Mouse (Mus musculus): ENCODE data around the gene Adipor1. TPM values are rescaled to one million over a fixed set of nuclear protein-coding genes. Genes with fewer than 3 reads are reported as not detected.
A peak's percentile ranks its signal among the peaks of the same experiment; 100 is the strongest.

Adipor1 gene
- total and polyA plus RNA-seq, 3 experiments: 55.2 to 109 (median 94.1) TPM

DNA sequence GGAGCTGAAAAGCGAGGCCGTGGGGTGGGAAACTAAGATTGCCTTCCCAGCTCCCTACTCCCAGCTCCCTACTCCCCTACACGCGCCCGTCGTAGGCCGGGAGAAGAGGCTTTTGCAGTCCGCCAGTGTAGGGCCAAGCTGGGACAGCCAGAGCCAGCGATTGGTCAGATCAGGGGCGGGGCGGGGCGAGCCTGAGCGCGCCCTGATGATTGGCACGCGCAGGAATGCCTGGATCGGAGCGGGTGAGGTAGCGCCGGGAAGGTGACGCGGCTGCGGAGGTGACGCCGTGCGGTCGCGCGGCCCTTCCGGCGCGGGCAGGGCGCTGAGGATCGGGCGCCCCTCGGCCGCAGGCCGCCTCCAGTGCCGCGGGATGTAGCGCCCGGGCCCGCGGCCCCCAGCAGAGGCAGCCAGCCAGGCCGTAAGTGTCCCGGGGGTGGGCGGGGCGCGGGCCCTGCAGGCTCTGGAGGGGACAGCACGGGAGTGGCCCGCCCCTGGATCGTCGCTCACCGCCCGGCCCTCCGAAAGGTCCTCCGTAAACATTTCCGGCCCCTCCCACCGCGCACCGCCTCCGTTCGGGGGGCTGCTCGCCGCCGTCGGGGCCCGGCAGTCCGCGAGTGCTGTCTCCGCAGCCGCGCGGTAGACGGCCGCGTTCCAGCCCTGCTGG is at the start of gene Adipor1 (continued):
- TF ChIP-seq RCOR1 (IDR thresholded peaks at IDR 0.05; ENCODE audit: low read depth, low read length): 0 out of 2 replicates have a peak, but pooled peaks have one; percentile 41
- no peak for TF ChIP-seq GABPA (IDR thresholded peaks at IDR 0.05; ENCODE audit: low read depth, low read length)
- no peak for TF ChIP-seq CTCF (IDR thresholded peaks at IDR 0.05 in 2 of 3, conservative IDR thresholded peaks at IDR 0.05 in 1 of 3; ENCODE audit: control insufficient read depth in 1 of 3, insufficient read depth in 1 of 3, low read depth in 2 of 3, low read length in 3 of 3, poor library complexity in 1 of 3, severe bottlenecking in 1 of 3)
- TF ChIP-seq ZC3H11A (IDR thresholded peaks at IDR 0.05; ENCODE audit: low read depth, low read length): no peak

DNA sequence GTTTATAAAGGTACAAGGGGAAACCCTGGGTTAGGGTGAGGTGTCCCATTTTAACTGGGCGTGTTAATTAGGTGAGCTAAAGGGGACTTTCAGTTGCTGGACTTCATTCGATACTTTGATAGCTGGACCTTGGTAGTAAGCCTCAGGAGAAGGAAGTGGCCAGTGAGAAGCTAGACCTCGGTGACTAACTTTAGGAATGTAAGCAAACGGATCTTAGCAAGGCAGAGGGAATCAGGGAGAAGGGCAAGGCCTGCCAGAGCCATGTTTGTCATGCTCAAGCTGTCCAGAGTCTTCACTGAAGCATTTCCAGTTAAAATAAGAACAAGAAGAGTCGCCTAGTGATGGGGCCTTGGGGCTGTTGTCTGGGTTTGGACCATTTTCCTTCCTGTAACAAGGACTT is 49.7 kb upstream of the Adipor1 start:
- Histone ChIP-seq H3K27me3 (ENCODE audit: control insufficient read depth in 1 of 2, insufficient read depth in 2 of 2, low read length in 2 of 2) (no peaks in the 10 kb centered on the region; a peak in 1 of 4 replicates), H3K27ac (ENCODE audit: control insufficient read depth, low read depth, low read length) (no peak overlapping the region), H3K4me3 (ENCODE audit: control insufficient read depth in 1 of 2, insufficient read depth in 1 of 2, low read depth in 2 of 2, low read length in 2 of 2) (no peak overlapping the region), H3K4me1 (ENCODE audit: control insufficient read depth in 1 of 2, insufficient read depth in 2 of 2, low read length in 2 of 2) (peaks cover 5 to 6% of the 10 kb centered on the region in 2 experiments), H3K79me2 (ENCODE audit: control insufficient read depth, insufficient read depth, low read length, poor library complexity) (peaks cover 9% of the 10 kb centered on the region), H3K9ac (ENCODE audit: control insufficient read depth, low read depth, low read length, poor library complexity, severe bottlenecking) (no peak overlapping the region), H3K36me3 (ENCODE audit: control insufficient read depth in 1 of 2, insufficient read depth in 2 of 2, low read length in 2 of 2) (peaks cover 0 to 5% of the 10 kb centered on the region in 2 experiments; a peak in 2 of 4 replicates), H3K9me3 (replicated peaks; ENCODE audit: insufficient read depth, low read length) (no peaks in the 10 kb centered on the region)
- TF ChIP-seq MXI1 (IDR thresholded peaks at IDR 0.05; ENCODE audit: low read depth, low read length) (no peak), TAL1 (IDR thresholded peaks at IDR 0.05; ENCODE audit: low read length) (no peak), ZMIZ1 (IDR thresholded peaks at IDR 0.05; ENCODE audit: low read depth, low read length) (no peak), USF1 (IDR thresholded peaks at IDR 0.05; ENCODE audit: low read depth, low read length) (no peak), TCF12 (IDR thresholded peaks at IDR 0.05; ENCODE audit: low read depth, low read length) (no peak), RCOR1 (IDR thresholded peaks at IDR 0.05; ENCODE audit: low read depth, low read length) (no peak), MEF2A (IDR thresholded peaks at IDR 0.05; ENCODE audit: extremely low read depth, insufficient replicate concordance, low read depth, low read length, poor library complexity, severe bottlenecking) (no peak), CTCF (IDR thresholded peaks at IDR 0.05 in 2 of 3, conservative IDR thresholded peaks at IDR 0.05 in 1 of 3; ENCODE audit: control insufficient read depth in 1 of 3, insufficient read depth in 1 of 3, low read depth in 2 of 3, low read length in 3 of 3, poor library complexity in 1 of 3, severe bottlenecking in 1 of 3) (no peak), ELF1 (IDR thresholded peaks at IDR 0.05; ENCODE audit: low read depth, low read length) (no peak), ETS1 (IDR thresholded peaks at IDR 0.05; ENCODE audit: low read depth, low read length) (no peak), UBTF (IDR thresholded peaks at IDR 0.05; ENCODE audit: borderline replicate concordance, insufficient read depth, low read depth, low read length) (no peak), JUND (IDR thresholded peaks at IDR 0.05; ENCODE audit: low read depth, low read length) (no peak), SMC3 (IDR thresholded peaks at IDR 0.05; ENCODE audit: low read depth, low read length) (no peak)
- DNase-seq (ENCODE audit: low read depth, low spot score): no peak

DNA sequence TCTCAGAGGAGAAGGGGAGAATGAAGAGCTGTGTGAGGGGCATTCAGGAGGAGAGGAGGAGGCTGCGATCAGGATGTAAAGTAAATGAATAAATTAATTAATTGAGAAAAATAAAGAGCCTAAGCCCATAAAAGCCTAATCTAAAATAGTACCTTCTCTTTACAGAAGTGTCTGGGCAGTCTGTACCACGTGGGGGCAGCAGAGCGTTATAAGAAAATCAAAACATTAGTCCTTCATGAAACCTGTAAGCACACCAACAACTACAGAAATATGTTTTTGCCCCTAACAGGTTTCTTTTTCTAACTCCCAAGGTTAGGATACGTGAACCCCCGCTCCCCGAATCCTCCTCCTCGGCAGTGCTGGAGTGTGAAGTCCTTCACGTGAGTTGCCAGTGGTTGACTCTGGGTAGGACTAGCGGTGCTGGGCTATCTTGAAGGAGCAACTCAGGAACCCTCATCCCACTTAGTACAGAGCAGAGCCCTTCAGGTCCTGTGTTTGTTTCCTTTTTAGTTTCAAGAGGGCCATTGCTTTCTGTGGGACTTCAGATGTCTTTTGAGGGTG is 46.3 kb upstream of the Adipor1 start:
- H3K4me1 ChIP-seq (ENCODE audit: control insufficient read depth in 1 of 2, insufficient read depth in 2 of 2, low read length in 2 of 2): no peaks in the 10 kb centered on the region
- H3K36me3 ChIP-seq (ENCODE audit: control insufficient read depth in 1 of 2, insufficient read depth in 2 of 2, low read length in 2 of 2): no peaks in the 10 kb centered on the region
- peak; percentile 75 for DNase-seq (ENCODE audit: low read depth, low spot score)

More for the DNA sequence above, 46.3 kb upstream of the Adipor1 start:
- Histone ChIP-seq H3K4me3 (ENCODE audit: control insufficient read depth in 1 of 2, insufficient read depth in 1 of 2, low read depth in 2 of 2, low read length in 2 of 2) (no peak overlapping the region), H3K27ac (ENCODE audit: control insufficient read depth, low read depth, low read length) (no peak overlapping the region), H3K9ac (ENCODE audit: control insufficient read depth, low read depth, low read length, poor library complexity, severe bottlenecking) (no peak overlapping the region), H3K9me3 (replicated peaks; ENCODE audit: insufficient read depth, low read length) (no peaks in the 10 kb centered on the region), H3K27me3 (ENCODE audit: control insufficient read depth in 1 of 2, insufficient read depth in 2 of 2, low read length in 2 of 2) (no peaks in the 10 kb centered on the region; a peak in 1 of 4 replicates), H3K79me2 (ENCODE audit: control insufficient read depth, insufficient read depth, low read length, poor library complexity) (no peaks in the 10 kb centered on the region)
- peak; percentile 26; the same call in 1 of the 2 replicates for TF ChIP-seq SIN3A (IDR thresholded peaks at IDR 0.05; ENCODE audit: low read length)
- peak; percentile 23 to 82 (median 60); a peak in 5 of 6 replicates for TF ChIP-seq CTCF (IDR thresholded peaks at IDR 0.05 in 2 of 3, conservative IDR thresholded peaks at IDR 0.05 in 1 of 3; ENCODE audit: control insufficient read depth in 1 of 3, insufficient read depth in 1 of 3, low read depth in 2 of 3, low read length in 3 of 3, poor library complexity in 1 of 3, severe bottlenecking in 1 of 3)
- TF ChIP-seq MAX (IDR thresholded peaks at IDR 0.05; ENCODE audit: low read length): peak; percentile 48; the same call in 1 of the 2 replicates
- peak; percentile 80 for TF ChIP-seq ZC3H11A (IDR thresholded peaks at IDR 0.05; ENCODE audit: low read depth, low read length)
- TF ChIP-seq USF1 (IDR thresholded peaks at IDR 0.05; ENCODE audit: low read depth, low read length): peak; percentile 55; the same call in 1 of the 2 replicates
- no peak for TF ChIP-seq MYB (IDR thresholded peaks at IDR 0.05; ENCODE audit: low read depth, low read length)
- 0 out of 2 replicates have a peak, but pooled peaks have one; percentile 42 for TF ChIP-seq MYC (IDR thresholded peaks at IDR 0.05; ENCODE audit: low read depth, low read length)
- no peak for TF ChIP-seq RCOR1 (IDR thresholded peaks at IDR 0.05; ENCODE audit: low read depth, low read length)
- TF ChIP-seq RAD21 (IDR thresholded peaks at IDR 0.05; ENCODE audit: low read depth, low read length): peak; percentile 86
- peak; percentile 76 for TF ChIP-seq SMC3 (IDR thresholded peaks at IDR 0.05; ENCODE audit: low read depth, low read length)
- TF ChIP-seq JUND (IDR thresholded peaks at IDR 0.05; ENCODE audit: low read depth, low read length): no peak

Data from MEL (cell line).